Mouse (Mus musculus) heart, postnatal 14 days (tissue): Measurements from ENCODE around the gene Mboat2. TPM values are rescaled to one million over a fixed set of nuclear protein-coding genes. Genes with fewer than 3 reads are reported as not detected.

ENCODE experiments used
- DNase-seq, 2 experiments: peaks; one replicate each; pipeline ENCODE4 v3.0.0; 2021 to 2022
- intact Hi-C: fragments of 180-260 bp; cut with DNase I; formaldehyde crosslinking; loops from one replicate; pipeline ENCODE4 v1.15.1; 2025
- total RNA-seq, 2 experiments: library from RNA; stranded (reverse); gene quantifications; 2 replicates each; pipeline ENCODE4 v1.2.3; 2021

The Mboat2 gene
- total RNA-seq, 2 experiments from 2014 or later = 12.6 to 14.6 TPM

GRCm38 (mm10) chr12:24936281-24936680 lies 105.6 kb downstream of the Mboat2 start:
- DNase-seq = no peak
- intact Hi-C loops = no loop called here

GRCm38 (mm10) chr12:24939372-24939771 lies 108.7 kb downstream of the Mboat2 start:
- no peak for DNase-seq
- intact Hi-C loops = no loop called here

GRCm38 (mm10) chr12:24942619-24943287 lies 112.1 kb downstream of the Mboat2 start:
- intact Hi-C loops = no loop called here
- no peak for DNase-seq

- DNase-seq = no peak
- intact Hi-C loops = no loop called here
Observed at GRCm38 (mm10) chr12:24943427-24943826, 112.7 kb downstream of the Mboat2 start.

DNA sequence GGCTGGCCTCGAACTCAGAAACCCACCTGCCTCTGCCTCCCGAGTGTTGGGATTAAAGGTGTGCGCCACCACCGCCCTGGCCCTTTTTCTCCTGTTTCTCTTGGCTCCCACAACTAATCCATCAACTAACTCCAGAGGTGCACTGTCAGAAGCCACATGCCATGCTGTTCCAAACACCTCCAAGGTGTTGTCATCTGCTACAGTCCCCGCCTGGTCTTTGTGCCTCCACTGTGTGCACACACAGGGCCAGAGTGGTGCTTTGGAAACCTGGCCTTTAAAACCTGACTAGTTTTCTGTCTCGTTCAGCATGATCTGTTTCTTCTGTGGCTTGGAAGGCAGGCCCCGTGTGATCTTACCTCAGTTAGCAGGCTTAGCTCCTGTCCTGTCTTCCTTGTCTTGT lies 113.9 kb downstream of the Mboat2 start:
- intact Hi-C loops = no loop called here
- no peak for DNase-seq

- no peak for DNase-seq
- intact Hi-C loops = no loop called here
Observed at GRCm38 (mm10) chr12:24947065-24947464, 116.4 kb downstream of the Mboat2 start.

DNA sequence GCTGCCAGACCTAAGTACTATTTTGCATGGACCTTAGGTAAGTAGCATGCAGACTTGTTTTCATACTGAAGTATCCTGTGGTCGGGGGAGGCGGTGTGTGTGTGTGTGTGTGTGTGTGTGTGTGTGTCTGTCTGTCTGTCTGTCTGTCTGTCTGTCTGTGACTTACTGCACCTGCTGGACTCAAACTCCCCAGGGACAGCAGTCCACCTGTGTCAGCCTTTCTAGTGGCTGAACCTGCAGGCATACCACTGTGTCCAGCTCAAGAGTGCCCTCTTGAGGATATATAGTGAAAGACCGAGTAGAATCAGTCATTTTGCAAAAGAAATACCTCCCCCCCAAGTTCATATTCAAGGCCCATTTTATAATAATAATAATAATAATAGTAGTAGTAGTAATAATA lies 117.7 kb downstream of the Mboat2 start:
- intact Hi-C loops = loop anchor here (1.0 to 2.0 kb wide), 2 partner anchors 116 to 238 kb away; no protein-coding TSS in a partner anchor
- peak; percentile 33 to 53 for DNase-seq

GRCm38 (mm10) chr12:24950376-24951046 lies 119.8 kb downstream of the Mboat2 start:
- DNase-seq = no peak
- intact Hi-C loops = no loop called here

DNA sequence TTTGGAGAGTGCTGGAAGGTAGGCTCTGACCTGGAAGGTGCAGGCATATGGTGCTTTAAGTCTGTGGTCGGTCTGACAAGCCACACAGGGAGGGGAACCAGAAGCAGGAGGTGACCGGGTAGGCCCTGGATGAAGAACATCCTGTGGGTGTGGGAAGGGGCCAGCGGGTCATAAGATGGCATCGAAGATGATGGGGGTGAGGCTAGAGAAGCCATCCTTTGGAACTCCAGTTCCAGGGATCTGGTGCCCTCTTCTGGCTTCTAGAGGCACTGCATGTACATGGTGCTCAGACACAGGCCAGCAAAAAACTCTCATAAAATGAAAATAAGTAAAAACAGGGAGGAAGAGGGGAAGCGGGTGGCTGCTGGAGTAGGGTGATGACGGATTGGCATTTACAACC lies 121.5 kb downstream of the Mboat2 start:
- peak; percentile 64 to 79 for DNase-seq
- intact Hi-C loops = loop anchor here (1.0 kb wide), 1 partner anchor 242 kb away; no protein-coding TSS in a partner anchor

DNA sequence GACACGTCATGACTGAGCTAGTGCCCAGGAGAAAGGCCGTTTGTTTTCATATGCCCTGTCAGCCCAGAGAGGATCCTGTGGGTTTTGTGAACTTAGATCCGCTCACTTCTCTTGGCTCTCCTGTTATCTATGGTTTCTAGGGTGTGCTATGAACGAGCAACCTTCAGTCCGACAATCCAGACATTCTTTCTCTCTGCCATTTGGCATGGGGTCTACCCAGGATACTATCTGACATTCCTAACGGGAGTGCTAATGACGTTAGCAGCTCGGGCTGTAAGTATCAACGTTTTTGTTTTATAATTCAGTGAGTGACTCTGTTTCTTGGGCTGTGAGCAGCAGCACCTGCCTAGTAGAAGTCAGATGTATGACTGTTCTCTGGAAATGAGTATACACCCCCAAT lies 124.5 kb downstream of the Mboat2 start:
- no peak for DNase-seq
- intact Hi-C loops = no loop called here

DNA sequence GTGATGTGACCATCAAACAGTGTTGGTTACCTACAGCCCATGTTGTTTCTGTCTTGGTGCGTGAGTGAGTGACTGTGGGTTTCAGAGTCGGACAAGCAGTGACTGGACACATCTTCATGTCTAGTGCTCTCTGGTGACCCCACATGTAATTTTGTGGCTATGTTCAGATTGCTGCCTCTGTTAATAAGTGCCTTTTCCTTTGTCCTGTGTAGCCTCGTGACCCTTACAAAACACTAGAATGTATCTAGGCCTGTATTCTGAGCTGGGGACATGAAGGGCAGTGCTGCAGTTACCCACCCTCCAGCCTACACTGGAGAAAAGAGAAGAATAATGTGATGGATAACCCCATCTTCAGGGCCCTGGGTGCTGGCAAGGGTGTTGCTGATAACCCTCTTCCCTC lies 127.8 kb downstream of the Mboat2 start:
- intact Hi-C loops = no loop called here
- no peak for DNase-seq

DNA sequence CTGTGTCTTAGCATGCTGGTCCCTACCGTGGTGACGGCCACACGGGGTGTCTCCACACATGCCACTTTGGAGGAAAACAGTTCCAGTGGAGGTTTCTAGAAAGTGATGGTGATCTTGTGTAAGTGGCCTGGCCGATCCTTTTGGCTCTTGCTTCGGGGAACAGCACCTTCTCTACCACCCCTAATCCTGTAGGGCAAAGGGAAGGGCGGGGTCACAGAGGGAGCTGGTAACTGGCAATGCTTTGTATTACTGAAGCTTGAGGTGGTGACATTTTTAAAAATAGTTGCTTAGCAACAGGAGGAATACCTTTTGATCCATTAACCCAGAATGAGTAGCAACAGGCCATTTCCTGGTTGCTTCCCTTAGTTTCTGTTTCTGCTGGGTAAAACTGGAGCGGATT lies 131.1 kb downstream of the Mboat2 start:
- intact Hi-C loops = no loop called here

DNA sequence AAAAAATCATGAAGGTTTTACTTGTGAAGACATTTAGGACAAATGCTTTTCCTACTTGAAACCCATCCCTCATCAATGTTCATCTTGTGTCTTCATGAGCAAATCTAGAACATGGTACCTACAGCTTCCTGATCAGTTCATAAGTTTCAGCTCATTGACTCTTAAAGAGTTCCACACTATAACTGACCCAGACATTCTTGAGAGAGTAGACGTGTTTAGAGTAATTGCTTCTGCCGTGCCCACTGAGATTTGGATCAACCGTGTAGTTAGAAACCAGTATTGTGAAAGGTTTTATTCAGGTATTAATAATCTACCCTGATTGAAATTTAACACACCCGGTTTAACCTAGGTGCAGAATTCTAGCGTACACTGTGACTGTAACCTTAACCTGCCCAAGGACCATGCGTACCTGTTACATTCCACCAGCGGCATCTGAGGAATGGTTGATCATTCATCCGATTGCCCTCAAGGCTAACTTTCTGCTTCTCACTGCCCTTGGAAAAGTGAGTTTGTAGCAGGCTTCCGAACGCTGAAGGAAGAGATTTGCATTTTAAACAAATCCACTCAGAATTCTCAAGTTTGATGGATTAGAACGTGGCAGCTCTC lies 131.8 kb downstream of the Mboat2 start:
- no peak for DNase-seq
- intact Hi-C loops = no loop called here

More for the DNA sequence above, 131.1 kb downstream of the Mboat2 start:
- no peak for DNase-seq

GRCm38 (mm10) chr12:24963393-24964022 lies 132.8 kb downstream of the Mboat2 start:
- intact Hi-C loops = no loop called here
- no peak for DNase-seq

DNA sequence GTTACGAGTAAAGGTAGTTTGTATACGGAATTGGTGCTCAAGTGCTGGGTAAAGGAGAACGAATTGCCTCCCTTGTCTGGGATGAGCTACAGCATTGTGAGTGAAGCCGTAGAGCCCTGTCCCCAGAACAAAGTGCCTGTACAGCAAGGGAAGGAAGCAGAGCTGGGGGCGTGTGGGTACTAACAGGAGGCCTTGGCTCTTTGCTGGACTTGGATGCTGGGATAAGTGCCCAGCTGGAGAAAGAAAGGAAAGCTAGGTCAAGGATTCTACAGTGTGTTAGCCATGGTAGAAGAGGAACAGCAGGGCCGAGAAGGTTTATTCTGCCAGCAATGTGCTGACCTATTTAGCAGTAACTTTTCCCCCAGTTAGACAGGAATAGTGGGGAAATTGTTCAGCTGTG lies 134.7 kb downstream of the Mboat2 start:
- intact Hi-C loops = no loop called here
- DNase-seq = no peak

DNA sequence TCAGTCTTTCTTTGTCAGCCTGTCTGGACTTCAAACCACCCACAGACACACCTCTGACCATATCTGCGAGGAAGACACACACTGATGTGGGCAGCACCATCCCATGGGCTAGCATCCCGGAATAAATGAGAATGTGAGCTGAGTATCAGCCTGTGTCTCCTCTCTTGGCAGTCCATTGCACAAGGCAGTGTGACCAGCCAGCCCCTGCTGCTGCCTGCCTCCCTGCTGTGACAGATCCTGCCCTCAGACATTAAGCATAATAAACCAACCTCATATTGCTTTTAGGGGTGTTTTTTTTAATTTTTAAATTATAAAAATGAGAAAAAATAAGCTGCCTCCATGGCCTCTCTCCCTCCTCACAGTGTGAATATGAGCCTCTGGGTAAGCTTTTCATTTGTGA lies 135.4 kb downstream of the Mboat2 start:
- intact Hi-C loops = no loop called here
- no peak for DNase-seq

DNA sequence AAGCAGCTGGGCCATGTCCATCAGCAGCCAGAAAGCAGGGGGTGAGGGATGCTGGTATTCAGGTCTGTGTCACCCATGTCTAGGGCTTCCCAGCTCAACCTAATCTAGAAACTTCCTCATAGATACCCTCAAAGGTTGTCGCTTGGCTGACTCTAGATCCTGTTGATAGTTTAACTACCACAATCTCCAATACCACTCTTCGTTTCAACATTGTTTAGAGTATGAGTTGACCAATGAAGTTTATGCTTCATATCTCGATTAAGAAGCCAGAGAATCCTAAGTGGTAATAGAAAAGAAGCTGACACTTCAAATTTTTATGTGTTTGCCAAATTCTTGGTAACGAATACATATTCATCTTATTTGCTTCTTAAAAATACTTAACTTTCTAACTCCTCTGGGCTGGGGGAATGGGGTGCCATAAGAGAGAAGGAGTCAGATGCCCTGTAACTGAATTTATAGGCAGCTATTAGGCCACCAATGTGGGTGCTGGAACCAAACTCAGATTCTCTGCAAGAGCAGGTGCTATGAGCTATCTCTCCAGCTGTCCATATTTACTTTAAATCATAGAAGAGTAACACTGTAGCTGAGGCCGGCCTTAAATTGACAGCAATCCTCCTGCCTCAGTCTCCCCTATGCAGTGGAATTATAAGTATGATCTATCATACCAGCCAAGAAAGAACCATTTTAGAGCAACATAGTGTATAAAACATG lies 141.0 kb downstream of the Mboat2 start:
- no peak for DNase-seq
- intact Hi-C loops = no loop called here

GRCm38 (mm10) chr12:24972371-24973350 lies 142.0 kb downstream of the Mboat2 start:
- no peak for DNase-seq
- intact Hi-C loops = no loop called here

- intact Hi-C loops = no loop called here
- no peak for DNase-seq
Observed at GRCm38 (mm10) chr12:24973586-24973985, 142.9 kb downstream of the Mboat2 start.
